Mouse (Mus musculus): ENCODE data around the gene Ppdpf. TPM values are rescaled to one million over a fixed set of nuclear protein-coding genes. Genes with fewer than 3 reads are reported as not detected.

The Ppdpf gene
- total and polyA plus RNA-seq, 3 experiments: 91.1 to 160 (median 91.9) TPM

DNA sequence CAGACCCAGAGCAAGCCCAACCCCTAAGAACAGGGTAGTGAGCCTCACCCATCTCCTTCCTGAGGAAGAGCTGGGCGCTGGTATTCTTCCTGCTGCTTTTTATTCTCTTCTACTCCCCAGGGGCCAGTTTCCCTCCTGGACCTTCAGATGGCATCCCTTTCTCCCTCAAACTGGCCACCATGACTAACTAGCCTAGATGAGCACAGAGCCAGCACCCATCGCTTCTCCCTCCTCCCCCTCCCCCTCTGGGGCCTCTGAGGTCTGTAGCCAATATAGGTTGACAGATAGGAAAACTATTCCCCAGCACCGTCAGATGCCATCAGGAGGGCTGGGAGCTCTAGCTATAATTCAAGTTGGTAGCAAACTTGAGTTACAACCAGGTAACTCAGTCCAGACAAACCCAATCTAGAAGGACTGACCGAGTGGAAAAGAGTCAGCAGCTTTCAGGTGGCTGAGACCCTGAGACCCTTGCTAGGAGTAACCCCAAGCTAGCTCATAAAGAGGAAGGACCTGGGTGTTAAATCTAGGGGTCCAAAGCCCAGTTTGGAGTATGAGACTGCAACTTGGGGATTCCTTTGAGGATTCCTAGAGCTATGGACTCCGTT lies 31.9 kb downstream of the Ppdpf start:
- DNase-seq: no peak

- DNase-seq: peak; percentile 86
Measured at GRCm38 (mm10) chr2:181219538-181220216, 32.6 kb downstream of the Ppdpf start, which contains the start of gene Fndc11. TSS of gene Fndc11 (plus strand) at chr2:181220013.

- DNase-seq: no peak
Measured at GRCm38 (mm10) chr2:181220361-181220760, 33.3 kb downstream of the Ppdpf start.

DNA sequence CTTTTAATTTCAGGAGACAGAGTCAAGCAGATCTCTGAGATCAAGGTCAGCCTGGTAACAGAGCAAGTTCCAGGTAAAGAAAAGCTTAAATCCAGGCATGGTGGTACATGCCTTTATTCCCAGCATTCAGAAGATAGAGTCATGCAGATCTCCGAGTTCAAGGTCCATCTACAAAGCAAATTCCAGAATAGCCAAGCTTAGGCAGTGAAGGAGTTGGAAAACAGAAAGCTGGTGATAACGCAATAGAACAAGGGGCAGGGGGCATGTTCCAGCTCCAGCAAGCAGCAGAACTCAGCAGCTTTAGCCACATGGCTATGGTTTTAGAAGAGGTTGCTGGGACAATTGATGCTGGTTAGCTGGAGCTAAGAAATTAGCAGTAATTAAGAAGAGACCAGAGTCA lies 37.9 kb downstream of the Ppdpf start:
- DNase-seq: no peak

- no peak for DNase-seq
Measured at GRCm38 (mm10) chr2:181227122-181227521, 40.1 kb downstream of the Ppdpf start.

GRCm38 (mm10) chr2:181228335-181228734 lies 41.3 kb downstream of the Ppdpf start:
- DNase-seq: no peak

GRCm38 (mm10) chr2:181231171-181231570 lies 44.1 kb downstream of the Ppdpf start:
- no peak for DNase-seq

DNA sequence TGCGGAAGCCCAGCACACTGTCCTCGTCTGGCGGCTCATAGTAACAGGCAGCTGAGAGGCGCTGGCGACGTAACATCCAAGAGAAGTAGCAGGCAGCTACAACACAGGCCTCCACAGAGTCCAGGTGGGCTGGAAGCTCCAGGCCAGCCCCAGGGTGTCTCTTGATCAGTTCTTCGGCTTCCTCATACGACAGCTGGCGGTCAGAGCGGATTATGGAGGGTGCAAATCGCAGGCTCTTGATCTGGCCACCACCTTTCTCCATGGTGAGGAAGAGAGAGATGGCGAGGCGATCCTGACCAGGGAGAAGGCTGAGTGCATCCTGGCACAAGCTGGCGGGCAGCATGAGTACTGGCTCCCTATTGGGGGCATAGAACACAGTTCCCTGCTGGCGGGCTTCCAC lies 46.4 kb downstream of the Ppdpf start:
- no peak for DNase-seq

- no peak for DNase-seq
Measured at GRCm38 (mm10) chr2:181234680-181235079, 47.6 kb downstream of the Ppdpf start.

- DNase-seq: no peak
Measured at GRCm38 (mm10) chr2:181235681-181236566, 48.9 kb downstream of the Ppdpf start.

DNA sequence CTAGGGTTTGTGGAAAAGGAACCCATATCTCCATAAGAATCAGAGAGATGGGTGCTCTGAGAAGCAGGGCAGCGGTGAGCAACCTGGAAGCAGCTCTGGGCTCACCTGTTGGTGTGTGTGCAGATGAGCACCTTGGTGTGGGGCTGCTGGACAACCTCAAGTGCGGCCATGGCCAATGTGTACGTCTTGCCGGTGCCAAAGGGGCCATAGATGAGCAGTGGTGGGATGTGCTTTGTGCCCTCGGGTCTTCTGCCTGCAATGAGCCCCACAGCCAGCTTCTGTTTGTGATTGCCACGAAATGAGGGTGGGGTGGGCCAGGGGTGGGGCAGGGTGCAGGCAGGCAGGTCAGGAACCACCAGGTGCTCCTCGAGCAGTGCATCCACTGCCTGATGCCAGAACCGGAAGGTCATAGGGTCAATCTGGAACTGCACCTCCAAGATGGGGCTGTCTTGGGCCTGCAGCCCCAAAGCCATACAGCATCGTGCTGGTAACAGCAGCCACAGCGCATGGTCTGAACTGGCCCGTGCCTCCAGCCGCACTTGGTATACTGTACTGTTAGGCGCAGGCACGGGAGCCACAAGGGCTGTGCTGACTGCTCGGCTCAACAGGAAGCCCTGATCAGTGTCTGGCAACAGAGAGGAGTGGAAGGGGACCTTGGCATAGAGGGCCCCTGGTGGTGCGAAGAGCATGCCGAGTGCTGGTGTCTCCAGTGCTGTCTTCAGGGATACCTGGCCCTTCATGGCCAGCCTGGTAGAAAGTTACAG lies 50.4 kb downstream of the Ppdpf start:
- DNase-seq: no peak

DNA sequence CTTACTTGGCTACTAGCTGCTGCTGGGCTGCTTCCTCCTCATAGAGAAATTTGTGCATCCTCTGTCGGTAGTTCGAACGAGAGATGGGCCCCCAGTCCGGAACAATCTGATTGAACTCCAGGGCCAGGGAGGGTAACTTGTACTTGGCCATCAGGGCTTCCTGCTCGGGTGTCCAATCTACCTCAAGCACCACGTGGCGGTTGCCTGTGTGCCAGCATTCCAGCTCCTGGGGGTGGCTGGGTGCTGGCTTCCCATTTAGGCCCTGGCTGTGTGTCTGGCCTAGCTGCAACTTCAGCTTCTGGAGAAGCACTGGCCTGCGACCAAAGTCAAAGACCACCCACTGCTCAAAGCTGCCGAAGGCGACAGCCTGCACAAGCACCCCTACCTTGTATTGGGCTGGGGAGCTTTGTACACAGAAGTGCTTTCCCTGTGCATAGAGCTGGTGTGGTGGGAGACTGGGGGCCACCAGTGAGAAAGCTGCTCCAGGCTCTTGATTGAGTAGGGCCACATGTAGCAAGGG lies 51.1 kb downstream of the Ppdpf start:
- DNase-seq: no peak

Other genes starting within 250 kb of the Ppdpf start
- 1 to 10 TPM; 5.0 to 9.5 TPM for gene Nkain4, start 232.5 kb upstream of the Ppdpf start, total RNA-seq (2021)
- gene Nkain4, start 232.5 kb upstream of the Ppdpf start, polyA plus RNA-seq (2012; rRNA removed): 11.9 and 14.3 TPM in 2 replicates
- gene Arfgap1, start 220.0 kb upstream of the Ppdpf start, total RNA-seq (2021): 10 to 100 TPM; 42.6 to 44.7 TPM
- gene Arfgap1, start 220.0 kb upstream of the Ppdpf start, polyA plus RNA-seq (2012; rRNA removed): 49.2 and 49.4 TPM in 2 replicates
- gene Col20a1, start 200.7 kb upstream of the Ppdpf start, total RNA-seq (2021): 1 to 10 TPM; 1.6 to 3.3 TPM
- 4.3 and 5.4 TPM in 2 replicates for gene Col20a1, start 200.7 kb upstream of the Ppdpf start, polyA plus RNA-seq (2012; rRNA removed)
- 10 to 100 TPM in 1 of 2 experiments, 1 to 10 TPM in 1; 6.5 to 35.4 TPM for gene Chrna4, start 143.7 kb upstream of the Ppdpf start, total RNA-seq (2021)
- 8.9 and 13.8 TPM in 2 replicates for gene Chrna4, start 143.7 kb upstream of the Ppdpf start, polyA plus RNA-seq (2012; rRNA removed)
- 1 to 10 TPM; 5.2 to 5.4 TPM for gene Kcnq2, start 51.9 kb upstream of the Ppdpf start, total RNA-seq (2021)
- gene Kcnq2, start 51.9 kb upstream of the Ppdpf start, polyA plus RNA-seq (2012; rRNA removed): 2.8 and 3.7 TPM in 2 replicates
- gene Eef1a2, start 30.2 kb upstream of the Ppdpf start, total RNA-seq (2021): 10 to 100 TPM; 44.0 to 65.9 TPM
- 30.4 and 42.9 TPM in 2 replicates for gene Eef1a2, start 30.2 kb upstream of the Ppdpf start, polyA plus RNA-seq (2012; rRNA removed)
- under 1 TPM in 1 of 2 experiments, not detected in 1; 0.07 TPM for gene Ptk6, start 15.5 kb downstream of the Ppdpf start, total RNA-seq (2021)
- 0.02 TPM in 1 of 2 replicates, not detected in the other for gene Ptk6, start 15.5 kb downstream of the Ppdpf start, polyA plus RNA-seq (2012; rRNA removed)
- 1 to 10 TPM in 1 of 2 experiments, under 1 TPM in 1; 0.66 to 1.3 TPM for gene Srms, start 25.9 kb downstream of the Ppdpf start, total RNA-seq (2021)
- gene Srms, start 25.9 kb downstream of the Ppdpf start, polyA plus RNA-seq (2012; rRNA removed): 1.1 and 1.4 TPM in 2 replicates
- under 1 TPM in 1 of 2 experiments, not detected in 1; 0.46 TPM for gene Fndc11, start 32.8 kb downstream of the Ppdpf start, total RNA-seq (2021)
- 0.47 and 0.67 TPM in 2 replicates for gene Fndc11, start 32.8 kb downstream of the Ppdpf start, polyA plus RNA-seq (2012; rRNA removed)
- 10 to 100 TPM; 15.3 to 25.0 TPM for gene Helz2, start 54.8 kb downstream of the Ppdpf start, total RNA-seq (2021)
- 29.6 and 33.1 TPM in 2 replicates for gene Helz2, start 54.8 kb downstream of the Ppdpf start, polyA plus RNA-seq (2012; rRNA removed)
- gene Gmeb2, start 100.8 kb downstream of the Ppdpf start, total RNA-seq (2021): 10 to 100 TPM; 15.4 to 15.5 TPM
- gene Gmeb2, start 100.8 kb downstream of the Ppdpf start, polyA plus RNA-seq (2012; rRNA removed): 21.8 and 28.4 TPM in 2 replicates
- gene Stmn3, start 127.3 kb downstream of the Ppdpf start, total RNA-seq (2021): 10 to 100 TPM in 1 of 2 experiments, 1 to 10 TPM in 1; 9.6 to 19.8 TPM
- 8.8 and 17.3 TPM in 2 replicates for gene Stmn3, start 127.3 kb downstream of the Ppdpf start, polyA plus RNA-seq (2012; rRNA removed)
- gene Rtel1, start 132.5 kb downstream of the Ppdpf start, total RNA-seq (2021): 10 to 100 TPM; 24.5 to 27.8 TPM
- gene Rtel1, start 132.5 kb downstream of the Ppdpf start, polyA plus RNA-seq (2012; rRNA removed): 23.2 and 24.2 TPM in 2 replicates
- gene Zgpat, start 177.7 kb downstream of the Ppdpf start, total RNA-seq (2021): 10 to 100 TPM; 36.6 to 51.0 TPM
- 33.8 and 34.5 TPM in 2 replicates for gene Zgpat, start 177.7 kb downstream of the Ppdpf start, polyA plus RNA-seq (2012; rRNA removed)
- gene Arfrp1, start 178.2 kb downstream of the Ppdpf start, total RNA-seq (2021): 10 to 100 TPM; 44.0 to 46.2 TPM
- 14.8 and 19.5 TPM in 2 replicates for gene Arfrp1, start 178.2 kb downstream of the Ppdpf start, polyA plus RNA-seq (2012; rRNA removed)
- gene Lime1, start 192.8 kb downstream of the Ppdpf start, total RNA-seq (2021): 10 to 100 TPM; 13.6 to 20.5 TPM
- 167 and 174 TPM in 2 replicates for gene Lime1, start 192.8 kb downstream of the Ppdpf start, polyA plus RNA-seq (2012; rRNA removed)

All from adrenal gland, adult 2 months (tissue).